Mouse (Mus musculus): ENCODE measurements around the gene Ube2i.

GRCm38 (mm10) chr17:25285033-25285432 is 10.6 kb upstream of the Ube2i start:
- peak; percentile 91 for TF ChIP-seq CTCF (IDR thresholded peaks at IDR 0.05; ENCODE audit: extremely low read depth, insufficient read depth, low read length)
- no peak for TF ChIP-seq POLR2A (IDR thresholded peaks at IDR 0.05; ENCODE audit: extremely low read depth, insufficient read depth, low read length)
